Mouse (Mus musculus) midbrain, embryonic 11.5 days (tissue): ENCODE results near the gene Rcsd1. TPM values are rescaled to one million over a fixed set of nuclear protein-coding genes. Genes with fewer than 3 reads are reported as not detected.
"Not testable (repeated sequence)": the region's sequence is repeated elsewhere in the genome, so short reads cannot be mapped to it uniquely, and the experiment has no call there.

Experiments
- ATAC-seq: fragments of 200-750 bp; cut with Nextera tagmentation; 2 replicates; pipeline ENCODE4 v1.8.0; 2017; ENCODE audit warnings: moderate TSS enrichment, moderate library complexity; ENCODE audit not compliant: low FRiP score
- DNase-seq: peaks from one replicate; pipeline ENCODE4 v3.0.0; 2015; ENCODE audit warnings: low spot score; ENCODE audit errors: missing footprints
- H3K27ac ChIP-seq: fragments of 300-500 bp; sonication (generic); 2 replicates; pipeline ENCODE4 v1.5.1; 2014; ENCODE audit warnings: low read depth, low read length
- H3K27me3 ChIP-seq: fragments of 300-500 bp; sonication (generic); 2 replicates; pipeline ENCODE4 v1.6.1; 2014; ENCODE audit warnings: mild to moderate bottlenecking, low read length, moderate library complexity, mixed read lengths; ENCODE audit not compliant: control insufficient read depth, insufficient read depth
- H3K36me3 ChIP-seq: fragments of 300-500 bp; sonication (generic); 2 replicates; pipeline ENCODE4 v1.6.1; 2014; ENCODE audit warnings: mild to moderate bottlenecking, low read length, moderate library complexity, mixed read lengths; ENCODE audit not compliant: control insufficient read depth, insufficient read depth
- H3K4me1 ChIP-seq: fragments of 300-500 bp; sonication (generic); 2 replicates; pipeline ENCODE4 v1.6.1; 2014; ENCODE audit warnings: low read length; ENCODE audit not compliant: control insufficient read depth, insufficient read depth
- H3K4me2 ChIP-seq: fragments of 300-500 bp; sonication (generic); 2 replicates; pipeline ENCODE4 v1.6.1; 2014; ENCODE audit warnings: mild to moderate bottlenecking, moderate library complexity
- H3K4me3 ChIP-seq: fragments of 300-500 bp; sonication (generic); 2 replicates; pipeline ENCODE4 v1.5.1; 2014; ENCODE audit warnings: low read depth, low read length
- H3K9ac ChIP-seq: fragments of 300-500 bp; sonication (generic); 2 replicates; pipeline ENCODE4 v1.6.1; 2014; ENCODE audit warnings: low read length
- H3K9me3 ChIP-seq: fragments of 300-500 bp; sonication (generic); 2 replicates; pipeline ENCODE4 v1.6.1; 2016; ENCODE audit warnings: low read length; ENCODE audit not compliant: control insufficient read depth
- WGBS: fragments of 180-500 bp; shearing (Covaris S2); extraction: QIAGEN DNeasy Blood & Tissue Kit; methylation state at CpG from one replicate; pipeline ENCODE4 v1.1.7; 2014; 5-methylcytosine and 5-hydroxymethylcytosine counted together
- polyA plus RNA-seq: library from polyadenylated mRNA; unstranded; fragments of >200 nt; fragmentation: Nextera tagmentation; extraction: Ambion mirVana; gene quantifications from 2 replicates; pipeline ENCODE4 v1.2.1, GENCODE M21; 2014

The Rcsd1 gene
- polyA plus RNA-seq, 1 experiment from 2014 or later = 5.9 TPM

GRCm38 (mm10) chr1:165687861-165688260 is 21.7 kb downstream of the Rcsd1 start:
- Histone ChIP-seq H3K4me1 (no peaks in the 10 kb centered on the region), H3K27ac (no peak overlapping the region), H3K4me2 (no peak overlapping the region), H3K9me3 (no peaks in the 10 kb centered on the region), H3K36me3 (no peaks in the 10 kb centered on the region), H3K9ac (no peak overlapping the region), H3K4me3 (no peak overlapping the region), H3K27me3 (no peaks in the 10 kb centered on the region)
- ATAC-seq (no peak), DNase-seq (no peak)
- 93% methylated on average over 2 of the region's 2 CpGs for WGBS

DNA sequence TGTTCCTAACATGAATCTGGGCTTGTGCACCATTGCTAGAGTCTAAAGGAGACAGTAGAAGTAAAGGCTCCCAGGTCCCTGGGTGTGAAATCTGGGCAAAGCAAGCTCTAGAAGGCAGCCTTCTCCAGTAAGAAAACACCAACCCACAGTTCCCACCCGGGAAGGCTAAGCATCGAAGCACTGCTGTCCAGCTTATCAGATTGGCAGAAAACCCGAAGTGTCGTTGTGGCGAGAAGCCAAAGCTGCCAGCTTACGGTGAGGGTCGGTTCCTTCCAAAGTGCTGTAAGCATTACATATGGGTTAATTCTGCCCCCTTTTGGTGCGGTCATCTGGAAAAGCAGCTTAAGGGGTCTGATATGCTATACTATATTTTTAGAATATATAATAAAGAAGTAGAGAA is 22.6 kb downstream of the Rcsd1 start:
- Histone ChIP-seq H3K4me2 (no peak overlapping the region), H3K4me3 (no peak overlapping the region), H3K9ac (no peak overlapping the region), H3K4me1 (no peaks in the 10 kb centered on the region), H3K27ac (no peak overlapping the region), H3K36me3 (no peaks in the 10 kb centered on the region), H3K27me3 (no peaks in the 10 kb centered on the region), H3K9me3 (no peaks in the 10 kb centered on the region)
- 78% methylated on average over 8 of the region's 8 CpGs for WGBS
- ATAC-seq = no peak
- no peak for DNase-seq

DNA sequence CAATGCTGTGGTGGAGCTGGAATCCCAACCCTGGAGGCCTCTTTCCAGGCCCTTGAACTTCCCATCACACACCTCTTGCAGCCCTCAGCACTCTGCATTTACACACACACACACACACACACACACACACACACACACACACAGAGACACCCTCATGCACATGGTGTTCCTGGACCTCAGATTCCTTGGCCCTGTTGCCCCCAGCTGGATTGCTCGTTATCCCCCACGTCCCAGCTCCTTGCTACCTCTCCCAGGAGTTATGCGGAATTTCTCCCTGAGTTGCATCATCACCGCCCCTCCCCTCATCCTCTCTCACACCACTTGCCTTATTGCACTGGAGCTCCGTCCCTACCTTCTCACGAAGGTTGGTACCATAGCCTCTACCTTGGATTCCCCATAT is 23.2 kb downstream of the Rcsd1 start:
- Histone ChIP-seq H3K27ac (no peak overlapping the region), H3K27me3 (no peaks in the 10 kb centered on the region), H3K9ac (no peak overlapping the region), H3K4me3 (no peak overlapping the region), H3K4me2 (no peak overlapping the region), H3K36me3 (no peaks in the 10 kb centered on the region), H3K4me1 (no peaks in the 10 kb centered on the region), H3K9me3 (no peaks in the 10 kb centered on the region)
- WGBS = 61% methylated on average over 6 of the region's 6 CpGs
- ATAC-seq (no peak), DNase-seq (no peak)

DNA sequence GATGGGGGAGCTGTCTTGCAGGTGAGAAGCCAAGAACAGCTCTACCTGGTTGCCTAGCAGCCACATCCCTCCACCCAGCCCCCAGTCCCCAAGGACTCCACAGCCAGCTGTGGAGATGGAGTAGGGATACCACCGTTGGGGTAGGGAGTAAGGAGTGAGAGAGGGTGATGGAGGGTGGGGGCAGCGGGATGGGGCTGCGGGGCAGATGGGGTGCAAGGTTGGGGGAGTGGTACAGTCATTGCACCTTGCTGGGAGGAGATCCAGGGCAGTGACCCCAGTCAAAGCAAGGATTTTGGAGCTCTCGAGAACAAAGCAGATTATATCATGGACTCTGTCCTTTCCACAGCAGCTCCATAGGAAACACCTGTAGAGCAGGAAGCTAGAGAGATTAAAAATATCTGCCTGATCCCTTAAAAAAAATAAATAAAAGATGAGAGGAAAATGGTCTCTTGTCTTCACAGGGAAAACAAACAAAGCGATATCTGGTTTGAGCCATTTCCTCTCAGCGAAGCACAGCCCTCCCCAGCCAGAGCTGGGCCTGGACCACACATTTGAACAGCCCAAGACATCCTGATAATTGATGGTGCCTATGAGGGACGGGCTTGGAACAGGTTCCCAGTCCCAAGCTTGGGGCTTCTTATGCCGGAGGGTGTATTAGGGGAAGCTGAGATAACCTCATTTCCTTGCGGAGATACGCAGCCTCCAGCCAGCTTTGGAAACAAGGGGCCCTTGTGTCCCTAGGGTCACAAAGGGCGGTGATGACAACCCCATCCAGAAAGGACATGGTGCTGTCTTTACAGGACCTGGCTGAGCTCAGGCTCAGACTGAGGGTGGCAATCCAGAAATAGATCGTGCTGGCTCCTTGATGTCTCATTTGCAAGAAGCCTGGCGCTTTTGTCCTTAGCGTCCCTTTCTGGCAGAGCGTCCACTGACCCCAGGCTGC is 25.0 kb downstream of the Rcsd1 start:
- Histone ChIP-seq H3K4me2 (no peak overlapping the region), H3K36me3 (no peaks in the 10 kb centered on the region), H3K9me3 (no peaks in the 10 kb centered on the region), H3K27me3 (no peaks in the 10 kb centered on the region), H3K27ac (no peak overlapping the region), H3K4me3 (no peak overlapping the region), H3K9ac (no peak overlapping the region), H3K4me1 (no peaks in the 10 kb centered on the region)
- ATAC-seq = no peak
- 64% methylated on average over 15 of the region's 15 CpGs for WGBS
- no peak for DNase-seq

DNA sequence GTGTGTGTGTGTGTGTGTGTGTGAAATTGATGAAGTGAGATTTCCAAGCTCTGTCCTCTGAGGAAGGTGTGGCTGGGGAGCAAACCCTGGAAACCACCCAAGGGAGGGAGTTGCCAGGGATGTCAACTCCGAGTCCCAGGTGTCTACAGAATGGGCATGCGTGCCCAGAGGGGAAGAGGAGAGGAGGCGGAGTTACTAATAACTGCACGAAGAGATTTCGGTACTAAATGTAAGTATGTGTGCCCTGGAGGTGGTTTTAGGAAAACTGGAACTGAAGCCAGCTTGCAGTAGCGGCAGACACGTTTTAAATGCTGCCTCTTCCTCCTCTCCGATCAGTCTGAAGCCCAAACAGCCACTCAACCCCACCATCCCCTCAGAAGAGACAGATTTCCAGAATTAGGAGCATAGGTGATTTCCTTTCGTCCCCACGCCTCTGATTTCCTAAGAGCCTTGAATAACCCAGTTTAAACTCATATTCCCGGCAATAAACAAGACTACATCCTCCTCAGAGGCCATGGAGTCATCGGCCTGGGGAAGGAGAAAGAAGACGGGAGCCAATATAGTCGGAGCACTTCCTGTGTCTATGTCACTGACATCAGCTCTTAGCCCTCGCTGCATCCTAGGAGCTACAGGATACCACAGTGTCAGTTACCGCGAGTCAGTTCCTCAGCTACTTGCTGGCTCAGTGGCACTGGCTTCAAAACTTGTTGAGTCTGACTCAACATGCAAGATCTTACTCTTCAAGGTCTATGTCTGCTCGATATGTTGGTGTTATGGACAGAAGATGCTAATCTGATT is 27.3 kb downstream of the Rcsd1 start:
- ATAC-seq (no peak), DNase-seq (no peak)
- Histone ChIP-seq H3K9ac (no peak overlapping the region), H3K4me3 (no peak overlapping the region), H3K27me3 (no peaks in the 10 kb centered on the region), H3K4me1 (no peaks in the 10 kb centered on the region), H3K9me3 (no peaks in the 10 kb centered on the region), H3K27ac (no peak overlapping the region), H3K36me3 (no peaks in the 10 kb centered on the region), H3K4me2 (no peak overlapping the region)
- 82% methylated on average over 18 of the region's 18 CpGs for WGBS

DNA sequence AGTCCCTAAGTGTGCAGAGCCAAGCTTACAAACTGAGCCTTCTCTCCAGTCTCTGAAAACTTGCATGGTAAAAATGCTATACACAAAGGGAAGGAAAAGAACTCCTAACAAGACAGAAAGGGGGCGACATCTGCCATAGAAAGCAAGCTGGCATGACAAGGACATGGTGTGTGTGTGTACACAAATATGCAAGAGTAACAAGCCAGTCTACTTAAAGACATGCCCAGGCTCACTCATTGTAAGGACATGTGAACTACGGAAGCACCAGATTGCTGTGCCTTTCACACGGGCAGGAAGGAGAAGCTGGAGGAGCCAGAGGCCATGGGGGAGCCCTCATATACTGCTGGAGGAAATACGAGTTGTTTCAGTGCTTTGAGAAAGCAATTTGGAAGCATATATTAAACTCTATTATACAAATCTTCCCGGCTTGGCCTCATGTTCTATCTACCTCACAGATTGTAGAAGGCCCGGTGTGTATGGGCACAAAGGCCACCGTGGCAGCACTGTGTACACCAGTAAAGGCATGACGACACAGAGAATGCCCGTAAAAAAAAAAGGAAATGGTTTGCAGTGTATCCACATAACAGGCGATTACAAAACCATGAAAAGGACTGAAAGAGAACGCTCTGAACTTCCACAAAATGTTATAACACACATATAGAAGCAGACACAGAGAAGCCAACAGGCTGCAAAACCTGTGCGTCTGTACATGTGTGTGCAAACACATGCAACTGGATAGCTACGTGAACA is 28.3 kb downstream of the Rcsd1 start:
- Histone ChIP-seq H3K27me3 (no peaks in the 10 kb centered on the region), H3K36me3 (no peaks in the 10 kb centered on the region)

DNA sequence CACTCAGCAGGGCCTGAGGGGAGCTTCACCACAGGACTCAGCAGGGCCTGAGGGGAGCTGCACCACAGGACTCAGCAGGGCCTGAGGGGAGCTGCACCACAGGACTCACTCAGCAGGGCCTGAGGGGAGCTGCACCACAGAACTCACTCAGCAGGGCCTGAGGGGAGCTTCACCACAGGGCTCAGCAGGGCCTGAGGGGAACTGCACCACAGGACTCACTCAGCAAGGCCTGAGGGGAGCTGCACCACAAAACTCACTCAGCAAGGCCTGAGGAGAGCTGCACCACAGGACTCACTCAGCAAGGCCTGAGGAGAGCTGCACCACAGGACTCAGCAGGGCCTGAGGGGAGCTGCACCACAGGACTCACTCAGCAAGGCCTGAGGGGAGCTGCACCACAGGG is 29.5 kb downstream of the Rcsd1 start:
- H3K36me3 ChIP-seq, H3K4me3 ChIP-seq, H3K4me2 ChIP-seq, ATAC-seq, H3K9ac ChIP-seq, DNase-seq, H3K27me3 ChIP-seq, H3K9me3 ChIP-seq, H3K27ac ChIP-seq, H3K4me1 ChIP-seq: not testable (repeated sequence)

More for the DNA sequence above, 28.3 kb downstream of the Rcsd1 start:
- Histone ChIP-seq H3K4me1 (no peaks in the 10 kb centered on the region), H3K9me3 (no peaks in the 10 kb centered on the region), H3K27ac (no peak overlapping the region), H3K9ac (no peak overlapping the region), H3K4me2 (no peak overlapping the region), H3K4me3 (no peak overlapping the region)
- ATAC-seq (no peak), DNase-seq (no peak)
- WGBS = 76% methylated on average over 13 of the region's 13 CpGs

- WGBS = 20% methylated on average over 3 of the region's 3 CpGs
- H3K27me3 ChIP-seq = no peaks in the 10 kb centered on the region
- H3K4me2 ChIP-seq = no peak overlapping the region
- no peak overlapping the region for H3K27ac ChIP-seq
- no peak overlapping the region for H3K9ac ChIP-seq
- no peak for ATAC-seq
- no peak overlapping the region for H3K4me3 ChIP-seq
- no peaks in the 10 kb centered on the region for H3K36me3 ChIP-seq
- no peak for DNase-seq
- no peaks in the 10 kb centered on the region for H3K9me3 ChIP-seq
- H3K4me1 ChIP-seq = no peaks in the 10 kb centered on the region
Observed at GRCm38 (mm10) chr1:165679618-165679997, 29.9 kb downstream of the Rcsd1 start.
